Mouse (Mus musculus) stomach, embryonic 15.5 days (tissue): ENCODE measurements around the gene C5ar2. TPM values are rescaled to one million over a fixed set of nuclear protein-coding genes. Genes with fewer than 3 reads are reported as not detected.
"Not testable (repeated sequence)": the region's sequence is repeated elsewhere in the genome, so short reads cannot be mapped to it uniquely, and the experiment has no call there.

ENCODE experiments used
- ATAC-seq: fragments of 200-750 bp; cut with Nextera tagmentation; 2 replicates; pipeline ENCODE4 v1.8.0; 2017; ENCODE audit warnings: low read depth, moderate number of reproducible peaks, moderate TSS enrichment; ENCODE audit not compliant: insufficient read depth, low FRiP score
- H3K27ac ChIP-seq: fragments of 300-500 bp; sonication (generic); 2 replicates; pipeline ENCODE4 v1.5.1; 2015; ENCODE audit warnings: mild to moderate bottlenecking, inconsistent platforms
- H3K27me3 ChIP-seq: fragments of 300-500 bp; sonication (generic); replicated peaks from 2 replicates; pipeline ENCODE4 v1.6.1; 2015; ENCODE audit warnings: inconsistent platforms
- H3K36me3 ChIP-seq: fragments of 300-500 bp; sonication (generic); 2 replicates; pipeline ENCODE4 v1.6.1; 2015; ENCODE audit warnings: inconsistent platforms
- H3K4me1 ChIP-seq: fragments of 300-500 bp; sonication (generic); 2 replicates; pipeline ENCODE4 v1.6.1; 2015; ENCODE audit warnings: inconsistent platforms
- H3K4me2 ChIP-seq: fragments of 300-500 bp; sonication (generic); 2 replicates; pipeline ENCODE4 v1.6.1; 2015; ENCODE audit warnings: mild to moderate bottlenecking, inconsistent platforms
- H3K4me3 ChIP-seq: fragments of 300-500 bp; sonication (generic); replicated peaks from 2 replicates; pipeline ENCODE4 v1.5.1; 2015; ENCODE audit warnings: inconsistent platforms
- H3K9ac ChIP-seq: fragments of 300-500 bp; sonication (generic); 2 replicates; pipeline ENCODE4 v1.6.1; 2015; ENCODE audit warnings: inconsistent platforms
- H3K9me3 ChIP-seq: fragments of 300-500 bp; sonication (generic); 2 replicates; pipeline ENCODE4 v1.6.1; 2016; ENCODE audit warnings: inconsistent platforms
- WGBS: fragments of 180-500 bp; shearing (Covaris S2); methylation state at CpG from one replicate; pipeline ENCODE4 v1.1.7; 2015; 5-methylcytosine and 5-hydroxymethylcytosine counted together
- polyA plus RNA-seq: library from polyadenylated mRNA; unstranded; fragments of >200 nt; fragmentation: Nextera tagmentation; extraction: Ambion mirVana; gene quantifications from 2 replicates; pipeline ENCODE4 v1.2.1, GENCODE M21; 2015

Gene C5ar2
- polyA plus RNA-seq, 1 experiment from 2014 or later: 0.37 TPM

DNA sequence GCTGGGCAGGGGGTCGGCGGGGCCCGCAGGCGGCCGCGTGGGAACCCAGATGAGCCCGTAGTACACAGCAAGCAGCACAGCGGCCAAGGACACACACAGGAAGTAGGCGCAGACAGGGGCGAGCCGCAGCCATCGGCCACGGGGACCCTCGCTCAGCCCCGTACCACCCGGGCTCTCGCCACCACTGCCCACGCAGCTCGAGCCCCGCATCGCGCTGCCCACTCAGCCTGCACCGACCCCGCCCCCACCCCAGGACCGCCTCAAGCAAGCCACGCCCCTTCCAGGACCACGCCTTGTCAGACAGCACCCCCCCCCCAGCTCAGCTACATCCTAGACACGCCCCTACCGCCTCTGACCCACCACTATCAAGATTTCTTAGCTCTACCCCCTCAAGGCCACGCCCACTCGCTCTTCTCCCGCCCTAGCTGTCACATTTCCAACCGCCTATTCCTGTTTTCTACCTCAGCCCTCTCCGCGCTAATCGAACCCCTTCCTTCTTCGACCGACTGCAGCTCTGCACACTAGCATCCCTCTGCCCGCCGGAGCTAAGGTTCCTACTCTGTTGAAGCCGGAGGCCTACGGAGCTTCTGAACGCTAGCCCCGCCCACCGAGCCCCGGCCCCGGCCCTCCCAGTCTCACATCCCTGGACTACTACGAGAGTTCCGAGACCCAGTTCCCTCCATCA lies 29.3 kb upstream of the C5ar2 start, which contains the start of gene Inafm1:
TSS of gene Inafm1 (minus strand) at position 537 of the 685 bp plus-strand sequence.
- H3K4me3 ChIP-seq: peak within 1 kb of the TSS; percentile 76
- peaks cover 23% of the 10 kb centered on the region for H3K4me1 ChIP-seq
- H3K4me2 ChIP-seq: peak within 1 kb of the TSS; percentile 94

DNA sequence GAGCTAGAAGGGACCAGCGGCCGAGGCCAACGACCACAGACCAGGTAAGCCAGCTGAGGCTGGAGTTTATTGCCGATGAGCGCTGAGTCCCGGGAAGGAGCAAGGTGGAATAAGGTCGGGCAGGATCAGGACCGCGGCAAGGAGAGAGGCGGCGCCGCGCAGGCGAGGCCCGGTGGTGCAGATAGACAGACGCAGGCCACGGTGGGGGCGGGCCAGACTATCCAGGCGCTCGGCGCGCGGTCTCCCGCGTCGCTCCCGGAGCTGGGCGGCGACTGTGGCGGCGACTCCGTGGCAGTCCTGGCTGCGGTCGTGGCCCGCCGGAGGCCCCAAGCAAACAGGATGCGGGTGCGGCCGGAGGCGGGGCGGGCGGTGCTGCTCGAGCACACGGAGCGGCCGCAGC lies 28.7 kb upstream of the C5ar2 start:
- peak overlapping the region; percentile 98 for H3K27ac ChIP-seq
- peak overlapping the region; percentile 76 for H3K4me3 ChIP-seq
- peak; percentile 82 for ATAC-seq
- under 1% methylated on average over 43 of the region's 46 CpGs for WGBS
- H3K4me2 ChIP-seq: peak overlapping the region; percentile 94
- peak overlapping the region; percentile 63 for H3K9ac ChIP-seq
- peaks cover 14% of the 10 kb centered on the region; the same call in 1 of the 2 replicates for H3K36me3 ChIP-seq
- H3K9me3 ChIP-seq: no peaks in the 10 kb centered on the region
- H3K27me3 ChIP-seq: no peaks in the 10 kb centered on the region
- peaks cover 23% of the 10 kb centered on the region for H3K4me1 ChIP-seq

More for the DNA sequence above, 29.3 kb upstream of the C5ar2 start, which contains the start of gene Inafm1:
- 1% methylated on average over 48 of the region's 49 CpGs for WGBS
- Histone ChIP-seq H3K9ac (peak within 1 kb of the TSS; percentile 63), H3K36me3 (peaks cover 19% of the 10 kb centered on the region; the same call in 1 of the 2 replicates), H3K27me3 (no peaks in the 10 kb centered on the region), H3K9me3 (no peaks in the 10 kb centered on the region), H3K27ac (peak within 1 kb of the TSS; percentile 98)
- peak; percentile 83 for ATAC-seq

DNA sequence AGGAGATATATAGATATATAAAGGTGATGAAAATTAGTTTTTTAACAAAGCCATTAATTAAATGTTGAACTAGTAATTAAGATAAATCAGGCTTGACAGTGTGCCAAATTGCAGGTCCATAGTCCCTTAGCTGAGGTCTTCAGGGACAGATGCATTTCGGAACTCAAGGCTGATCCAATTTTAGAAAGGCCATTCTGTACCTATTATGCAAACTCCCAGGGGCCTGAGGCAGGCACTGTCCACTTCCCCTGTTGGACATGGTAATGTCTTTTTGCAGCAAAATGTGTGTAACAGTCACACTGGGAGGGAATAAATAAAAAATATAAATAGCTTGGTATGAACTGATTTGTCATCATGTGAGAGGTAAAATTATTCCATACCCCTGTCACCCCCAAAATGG lies 27.2 kb upstream of the C5ar2 start:
- H3K36me3 ChIP-seq: peaks cover 7% of the 10 kb centered on the region; the same call in 1 of the 2 replicates
- ATAC-seq: no peak
- H3K9ac ChIP-seq: no peak overlapping the region
- no peak overlapping the region for H3K27ac ChIP-seq
- H3K4me3 ChIP-seq: no peak overlapping the region
- H3K4me1 ChIP-seq: peaks cover 23% of the 10 kb centered on the region
- 80% methylated on average over 1 of the region's 1 CpGs for WGBS
- H3K4me2 ChIP-seq: no peak overlapping the region
- H3K27me3 ChIP-seq: no peaks in the 10 kb centered on the region
- H3K9me3 ChIP-seq: no peaks in the 10 kb centered on the region

DNA sequence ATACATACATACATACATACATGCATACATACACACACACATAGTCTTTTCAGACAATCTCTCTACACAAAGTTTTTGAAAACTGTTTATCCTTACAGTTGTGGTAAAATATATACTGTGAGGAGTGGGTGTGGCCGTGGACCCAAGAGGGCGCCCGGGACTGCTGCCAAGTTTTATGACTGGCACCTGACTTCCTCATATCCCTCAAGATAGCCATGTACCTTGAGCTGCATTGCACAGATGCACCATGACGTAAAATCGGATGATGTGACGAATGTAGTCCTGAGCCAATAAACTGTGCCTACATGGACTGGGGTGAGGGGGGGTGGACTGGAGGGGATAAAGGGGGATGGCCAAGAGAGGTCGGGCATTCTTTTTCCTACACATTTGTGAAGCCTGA lies 22.6 kb upstream of the C5ar2 start:
- ATAC-seq, H3K4me2 ChIP-seq, H3K9me3 ChIP-seq, H3K4me1 ChIP-seq, H3K36me3 ChIP-seq, H3K9ac ChIP-seq, H3K27ac ChIP-seq, H3K4me3 ChIP-seq, H3K27me3 ChIP-seq: not testable (repeated sequence)
- 76% methylated on average over 7 of the region's 7 CpGs for WGBS

DNA sequence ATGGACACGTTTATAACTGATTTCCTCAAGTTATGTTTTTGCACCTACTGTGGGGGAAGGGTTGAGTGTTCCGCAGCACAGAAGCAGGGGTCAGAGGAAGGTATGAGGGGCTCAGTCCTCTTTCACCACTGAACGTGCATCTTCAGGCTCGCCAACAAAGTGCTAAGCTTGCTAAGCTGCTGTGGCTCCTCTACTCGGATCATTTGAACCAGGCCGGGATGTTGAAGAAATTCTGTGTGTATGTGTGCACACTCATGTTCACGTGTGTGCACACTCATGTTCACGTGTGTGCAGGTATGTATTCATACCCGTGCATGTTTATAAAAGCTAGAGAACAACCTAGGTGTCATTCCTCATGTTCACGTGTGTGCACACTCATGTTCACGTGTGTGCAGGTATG lies 21.9 kb upstream of the C5ar2 start:
- no peaks in the 10 kb centered on the region for H3K4me1 ChIP-seq
- no peaks in the 10 kb centered on the region for H3K36me3 ChIP-seq
- H3K9ac ChIP-seq: no peak overlapping the region
- H3K4me3 ChIP-seq: no peak overlapping the region
- H3K27me3 ChIP-seq: no peaks in the 10 kb centered on the region
- ATAC-seq: no peak
- H3K4me2 ChIP-seq: no peak overlapping the region
- WGBS: 86% methylated on average over 11 of the region's 11 CpGs
- no peaks in the 10 kb centered on the region for H3K9me3 ChIP-seq
- H3K27ac ChIP-seq: no peak overlapping the region

DNA sequence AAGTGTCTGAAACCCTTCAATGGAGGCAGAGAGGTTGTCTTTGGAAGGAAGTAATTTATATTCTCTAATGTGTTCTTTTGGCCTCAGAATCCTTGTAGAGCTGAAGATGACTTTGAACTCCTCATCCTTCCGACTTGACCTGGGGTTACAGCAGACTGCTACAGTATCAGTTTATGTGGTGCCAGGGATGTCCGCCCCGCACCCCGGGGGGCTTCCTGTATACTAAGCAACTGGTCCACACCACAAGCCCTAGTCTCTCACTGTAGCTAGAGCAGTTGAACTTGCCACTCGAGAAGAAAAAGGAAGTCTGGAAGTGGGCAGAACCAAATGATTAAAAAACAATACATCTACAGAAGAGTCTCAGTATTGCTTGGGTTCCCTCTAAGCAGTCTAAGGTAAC lies 19.9 kb upstream of the C5ar2 start:
- Histone ChIP-seq H3K4me3 (no peak overlapping the region), H3K4me1 (no peaks in the 10 kb centered on the region), H3K27ac (no peak overlapping the region), H3K9ac (no peak overlapping the region), H3K4me2 (no peak overlapping the region), H3K36me3 (no peaks in the 10 kb centered on the region), H3K9me3 (no peaks in the 10 kb centered on the region), H3K27me3 (no peaks in the 10 kb centered on the region)
- WGBS: 76% methylated on average over 5 of the region's 5 CpGs
- no peak for ATAC-seq

DNA sequence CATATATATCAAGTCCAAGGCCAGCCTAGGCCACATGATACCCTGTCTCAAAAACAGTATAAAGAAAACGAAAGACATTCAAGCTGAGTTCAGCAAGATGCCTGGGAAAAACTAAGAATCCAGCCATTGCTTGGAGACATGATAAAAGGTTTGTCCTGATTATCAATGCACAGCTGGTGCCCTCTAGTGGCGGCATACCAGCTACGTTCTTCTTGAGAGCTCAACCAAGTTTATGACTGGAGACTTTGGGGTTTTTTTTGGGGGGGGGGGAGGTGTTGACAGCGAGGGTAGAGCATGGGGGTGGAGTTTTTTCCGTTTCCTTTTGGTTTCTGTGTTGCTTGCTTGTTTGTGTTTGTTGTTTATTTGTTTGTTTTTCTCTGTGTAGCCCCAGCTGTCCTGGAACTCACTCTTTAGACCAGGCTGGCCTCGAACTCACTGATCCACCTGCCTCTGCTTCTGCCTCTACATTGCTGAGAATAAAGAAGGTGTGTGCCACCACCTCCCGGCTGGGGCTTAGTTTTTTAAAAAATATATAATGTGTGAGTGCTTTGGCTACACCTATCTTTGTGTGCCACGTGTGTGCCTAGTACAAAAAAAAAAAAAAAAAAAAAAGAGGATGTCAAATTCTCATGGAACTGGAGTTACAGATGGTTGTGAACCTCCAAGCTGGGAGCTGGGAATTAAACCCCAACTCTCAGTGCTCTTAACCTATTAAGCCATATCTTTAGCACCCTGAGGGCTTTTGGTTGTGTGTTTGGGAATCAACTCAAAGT lies 19.2 kb upstream of the C5ar2 start:
- Histone ChIP-seq H3K9me3 (no peaks in the 10 kb centered on the region), H3K27ac (no peak overlapping the region), H3K4me3 (no peak overlapping the region), H3K27me3 (no peaks in the 10 kb centered on the region), H3K4me2 (no peak overlapping the region), H3K9ac (no peak overlapping the region), H3K36me3 (no peaks in the 10 kb centered on the region), H3K4me1 (no peaks in the 10 kb centered on the region)
- WGBS: 29% methylated on average over 8 of the region's 8 CpGs
- no peak for ATAC-seq

DNA sequence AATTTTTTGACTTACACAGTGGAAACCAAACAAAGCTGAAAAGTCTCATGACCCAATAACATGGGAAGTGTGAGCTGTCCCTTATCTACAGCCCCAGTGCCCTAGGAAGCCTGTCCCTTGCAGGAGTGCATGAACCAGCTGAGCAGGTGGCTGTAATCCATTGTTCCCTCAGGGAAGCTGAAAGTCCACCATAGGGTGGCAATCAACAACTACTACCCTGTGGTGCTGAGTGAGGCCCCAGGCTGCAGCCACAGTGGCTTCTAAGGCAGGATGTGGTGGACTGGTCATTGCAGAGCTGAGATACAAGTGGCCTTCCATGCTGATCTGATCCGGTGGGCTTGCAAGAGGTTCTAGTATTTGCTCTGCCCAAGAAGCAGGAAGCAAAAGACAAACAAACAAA lies 17.1 kb upstream of the C5ar2 start:
- no peaks in the 10 kb centered on the region for H3K36me3 ChIP-seq
- H3K9ac ChIP-seq: no peak overlapping the region
- H3K4me2 ChIP-seq: no peak overlapping the region
- H3K9me3 ChIP-seq: no peaks in the 10 kb centered on the region
- H3K4me3 ChIP-seq: no peak overlapping the region
- no peaks in the 10 kb centered on the region for H3K27me3 ChIP-seq
- no peaks in the 10 kb centered on the region for H3K4me1 ChIP-seq
- H3K27ac ChIP-seq: no peak overlapping the region
- 44% methylated on average over 1 of the region's 1 CpGs for WGBS
- ATAC-seq: no peak

DNA sequence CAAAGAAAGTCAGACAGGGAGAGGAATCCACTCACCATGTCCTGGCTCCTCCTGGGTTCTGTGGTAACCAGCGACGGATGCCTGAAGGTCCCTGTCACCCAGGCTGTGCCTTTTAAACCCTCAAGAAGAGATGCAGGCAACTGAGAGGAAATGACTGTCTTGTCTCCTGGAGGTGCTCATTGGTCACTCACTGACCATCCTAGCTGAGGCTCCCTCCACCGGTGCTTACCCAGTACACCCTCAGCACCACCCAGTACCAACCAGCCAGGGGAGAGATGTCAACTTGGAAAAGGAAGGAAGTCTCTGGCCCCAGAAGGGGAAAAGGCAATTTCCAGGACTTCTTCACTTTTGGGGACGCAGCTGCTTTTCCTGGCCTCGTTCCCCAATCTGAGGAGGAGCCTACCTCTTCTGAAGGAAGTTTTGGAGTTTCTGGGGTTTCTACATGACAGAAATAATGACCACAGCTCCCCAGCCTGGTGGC lies 15.2 kb upstream of the C5ar2 start, which contains the start of gene C5ar1:
TSS of gene C5ar1 (minus strand) at position 431 of the 481 bp plus-strand sequence.
- H3K4me2 ChIP-seq: no peak within 1 kb of the TSS
- no peak within 1 kb of the TSS for H3K4me3 ChIP-seq
- WGBS: 77% methylated on average over 5 of the region's 5 CpGs
- no peaks in the 10 kb centered on the region for H3K9me3 ChIP-seq
- no peaks in the 10 kb centered on the region for H3K4me1 ChIP-seq
- ATAC-seq: no peak
- no peaks in the 10 kb centered on the region for H3K27me3 ChIP-seq
- no peaks in the 10 kb centered on the region for H3K36me3 ChIP-seq
- H3K9ac ChIP-seq: no peak within 1 kb of the TSS
- H3K27ac ChIP-seq: no peak within 1 kb of the TSS

DNA sequence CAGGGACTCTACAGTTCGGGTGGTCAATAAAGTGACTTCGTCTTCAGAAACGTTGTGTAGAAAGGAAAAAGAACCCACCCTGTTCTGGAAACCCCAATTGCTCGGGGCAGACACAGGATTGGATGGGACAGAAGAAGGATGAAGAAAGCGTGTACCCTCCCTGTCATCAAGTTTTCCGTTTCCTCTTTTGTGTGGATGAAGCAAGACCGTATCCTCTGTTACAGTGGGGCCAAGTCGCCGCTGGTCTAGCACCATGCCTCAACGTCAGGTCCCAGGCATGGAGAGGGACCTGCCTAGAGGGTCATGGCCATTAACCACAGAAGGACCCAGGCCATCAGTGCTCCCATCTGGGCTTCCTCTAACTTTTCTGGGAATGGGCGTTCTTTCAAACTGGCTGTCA lies 13.9 kb upstream of the C5ar2 start:
- Histone ChIP-seq H3K27ac (no peak overlapping the region), H3K27me3 (no peaks in the 10 kb centered on the region), H3K4me2 (no peak overlapping the region), H3K4me1 (no peaks in the 10 kb centered on the region), H3K4me3 (no peak overlapping the region), H3K9ac (no peak overlapping the region), H3K36me3 (no peaks in the 10 kb centered on the region), H3K9me3 (no peaks in the 10 kb centered on the region)
- 84% methylated on average over 11 of the region's 11 CpGs for WGBS
- ATAC-seq: no peak

DNA sequence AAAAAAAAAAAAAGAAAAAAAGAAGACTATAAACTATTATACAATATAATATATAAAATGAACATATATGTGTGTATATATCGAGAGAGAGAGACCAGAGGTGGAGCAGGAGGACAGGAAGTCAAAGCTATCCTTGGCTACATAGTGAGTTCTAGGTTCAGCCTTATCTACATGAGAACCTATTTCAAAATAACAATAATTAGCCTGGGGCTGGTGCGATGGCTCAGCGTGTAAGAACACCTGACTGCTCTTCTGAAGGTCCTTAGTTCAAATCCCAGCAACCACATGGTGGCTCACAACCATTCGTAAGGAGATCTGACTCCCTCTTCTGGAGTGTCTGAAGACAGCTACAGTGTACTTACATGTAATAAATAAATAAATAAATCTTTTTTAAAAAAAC lies 12.0 kb upstream of the C5ar2 start:
- WGBS: 86% methylated on average over 4 of the region's 4 CpGs
- not testable (repeated sequence) for H3K4me1 ChIP-seq, H3K36me3 ChIP-seq, H3K9ac ChIP-seq, H3K4me2 ChIP-seq, H3K9me3 ChIP-seq, H3K4me3 ChIP-seq, H3K27ac ChIP-seq, H3K27me3 ChIP-seq, ATAC-seq

DNA sequence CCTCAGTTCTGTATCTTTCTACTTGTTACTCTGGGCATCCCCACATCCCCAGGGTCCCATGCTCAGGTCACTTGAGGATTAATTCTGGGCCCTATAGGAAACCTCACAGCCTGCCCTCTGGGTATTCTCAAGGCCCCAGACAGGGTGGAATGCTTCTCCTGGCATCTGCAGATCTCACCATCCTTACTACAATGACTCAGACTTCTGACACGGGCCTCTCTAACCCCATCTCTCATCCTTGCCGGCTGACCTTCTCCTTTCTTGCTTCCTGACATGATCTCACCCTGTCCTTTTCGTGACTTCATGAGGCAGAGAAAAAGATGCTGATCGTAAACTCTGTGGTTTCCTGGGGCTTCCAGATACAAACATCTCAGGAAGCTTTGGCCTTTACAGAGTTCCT lies 10.2 kb upstream of the C5ar2 start:
- no peak for ATAC-seq
- no peaks in the 10 kb centered on the region for H3K4me1 ChIP-seq
- no peaks in the 10 kb centered on the region for H3K9me3 ChIP-seq
- H3K27ac ChIP-seq: no peak overlapping the region
- H3K4me3 ChIP-seq: no peak overlapping the region
- 50% methylated on average over 4 of the region's 4 CpGs for WGBS
- H3K36me3 ChIP-seq: no peaks in the 10 kb centered on the region
- no peak overlapping the region for H3K4me2 ChIP-seq
- no peak overlapping the region for H3K9ac ChIP-seq
- no peaks in the 10 kb centered on the region for H3K27me3 ChIP-seq
